In genomic region chr5:143386797-143387621, GRCm38 (mm10) we compare ENCODE assay signal across 8 mouse cellular contexts. TPM values are rescaled to one million over a fixed set of nuclear protein-coding genes. Genes with fewer than 3 reads are reported as not detected.
A peak's percentile ranks its signal among the peaks of the same experiment; 100 is the strongest.
DNase-seq lines count a peak whose midpoint lies in the region; ATAC-seq and TF ChIP-seq lines count a peak whose summit lies in the region.

No protein-coding gene starts in this region.

- H3K4me3 ChIP-seq in intestine, embryonic 15.5 days (replicated peaks) = peak overlapping the region; percentile 35
- H3K4me3 ChIP-seq in lung, postnatal 0 days (ENCODE audit: low read depth, low read length) = peak overlapping the region; percentile 26
- peak overlapping the region; percentile 44 for H3K4me3 ChIP-seq in stomach, embryonic 16.5 days (replicated peaks; ENCODE audit: low read length)

- no peak overlapping the region for H3K27ac ChIP-seq in intestine, embryonic 15.5 days
- no peak overlapping the region for H3K27ac ChIP-seq in lung, postnatal 0 days (ENCODE audit: low read length)
- no peak overlapping the region for H3K27ac ChIP-seq in stomach, embryonic 16.5 days (ENCODE audit: low read length)

- no peak for TF ChIP-seq EP300 in lung, postnatal 0 days (IDR thresholded peaks at IDR 0.05)

- H3K9ac ChIP-seq in intestine, embryonic 15.5 days = peak overlapping the region; percentile 17; the same call in 1 of the 2 replicates
- H3K9ac ChIP-seq in lung, postnatal 0 days (replicated peaks; ENCODE audit: low read depth) = no peak overlapping the region
- H3K9ac ChIP-seq in stomach, embryonic 16.5 days (ENCODE audit: low read length) = peak overlapping the region; percentile 58

- H3K27me3 ChIP-seq in intestine, embryonic 15.5 days (replicated peaks) = peaks cover 13% of the 10 kb centered on the region
- H3K27me3 ChIP-seq in lung, postnatal 0 days (replicated peaks; ENCODE audit: insufficient read depth, low read length) = no peaks in the 10 kb centered on the region
- peaks cover 12% of the 10 kb centered on the region for H3K27me3 ChIP-seq in stomach, embryonic 16.5 days (ENCODE audit: control insufficient read depth, insufficient read depth, low read length)

- H3K36me3 ChIP-seq in intestine, embryonic 15.5 days = no peaks in the 10 kb centered on the region
- H3K36me3 ChIP-seq in lung, postnatal 0 days (ENCODE audit: insufficient read depth, low read length) = no peaks in the 10 kb centered on the region
- H3K36me3 ChIP-seq in stomach, embryonic 16.5 days (ENCODE audit: control insufficient read depth, insufficient read depth, low read length) = no peaks in the 10 kb centered on the region

- ATAC-seq in intestine, embryonic 15.5 days = peak; percentile 96
- peak; percentile 90 for ATAC-seq in lung, postnatal 0 days
- peak; percentile 89 for ATAC-seq in stomach, embryonic 16.5 days (ENCODE audit: insufficient read depth, low FRiP score)

- peak; percentile 13 to 29 for DNase-seq in lung, adult 18-20 months
- no peak for DNase-seq in lung, postnatal 25 days (ENCODE audit: low spot score)
- DNase-seq in embryo, embryonic 9.5 days (ENCODE audit: extremely low spot score) = peak; percentile 49
- peak; percentile 49 for DNase-seq in lung, postnatal 0 days (ENCODE audit: low spot score)
- DNase-seq in layer of hippocampus, postnatal 36 days = no peak
- no peak for DNase-seq in frontal cortex, adult 2 months (ENCODE audit: extremely low spot score in 1 of 2, low spot score in 1 of 2)

- TF ChIP-seq CTCF in lung, postnatal 0 days (IDR thresholded peaks at IDR 0.05) = 0 out of 2 replicates have a peak, but pooled peaks have one; percentile 25

- WGBS in intestine, embryonic 15.5 days = 9% methylated on average over 39 of the region's 39 CpGs
- 9% methylated on average over 38 of the region's 39 CpGs for WGBS in lung, postnatal 0 days
- 7% methylated on average over 39 of the region's 39 CpGs for WGBS in stomach, embryonic 16.5 days

- H3K4me2 ChIP-seq in intestine, embryonic 15.5 days (replicated peaks) = peak overlapping the region; percentile 84
- H3K4me2 ChIP-seq in lung, postnatal 0 days (replicated peaks; ENCODE audit: low read depth, low read length) = peak overlapping the region; percentile 54
- H3K4me2 ChIP-seq in stomach, embryonic 16.5 days (ENCODE audit: low read depth, low read length) = peak overlapping the region; percentile 78

- peaks cover 10% of the 10 kb centered on the region for H3K4me1 ChIP-seq in intestine, embryonic 15.5 days (replicated peaks)
- no peaks in the 10 kb centered on the region for H3K4me1 ChIP-seq in lung, postnatal 0 days (ENCODE audit: insufficient read depth, low read depth, low read length)
- peaks cover 10% of the 10 kb centered on the region; the same call in 1 of the 2 replicates for H3K4me1 ChIP-seq in stomach, embryonic 16.5 days (ENCODE audit: control insufficient read depth, insufficient read depth, low read length)

- no peaks in the 10 kb centered on the region for H3K9me3 ChIP-seq in intestine, embryonic 15.5 days
- H3K9me3 ChIP-seq in lung, postnatal 0 days (ENCODE audit: low read length) = no peaks in the 10 kb centered on the region
- no peaks in the 10 kb centered on the region for H3K9me3 ChIP-seq in stomach, embryonic 16.5 days (replicated peaks; ENCODE audit: control insufficient read depth, low read length)

RNA-seq across cellular contexts. Expression of gene Kdelr2, which starts 16.6 kb away (rescaled TPM):
- polyA plus RNA-seq in intestine, embryonic 15.5 days (2015; fragmentation: Nextera tagmentation; extraction: Ambion mirVana) = 339 and 371 TPM in 2 replicates
- polyA plus RNA-seq in lung, postnatal 0 days (2015; fragmentation: Nextera tagmentation; extraction: Ambion mirVana) = 233 and 242 TPM in 2 replicates
- polyA plus RNA-seq in stomach, embryonic 16.5 days (2015; fragmentation: Nextera tagmentation; extraction: Ambion mirVana) = 364 and 376 TPM in 2 replicates
- total RNA-seq in layer of hippocampus, postnatal 36 days (2021) = 10 to 100 TPM; 32.8 to 35.9 TPM
- 28.1 and 30.1 TPM in 2 replicates for polyA plus RNA-seq in frontal cortex, adult 2 months (2012; rRNA removed)

RNA-seq across cellular contexts. Expression of gene Grid2ip, which starts 29.9 kb away (rescaled TPM):
- polyA plus RNA-seq in intestine, embryonic 15.5 days (2015; fragmentation: Nextera tagmentation; extraction: Ambion mirVana) = 0.11 and 0.15 TPM in 2 replicates
- not detected in 2 replicates for polyA plus RNA-seq in lung, postnatal 0 days (2015; fragmentation: Nextera tagmentation; extraction: Ambion mirVana)
- polyA plus RNA-seq in stomach, embryonic 16.5 days (2015; fragmentation: Nextera tagmentation; extraction: Ambion mirVana) = 2.9 and 4.5 TPM in 2 replicates
- total RNA-seq in layer of hippocampus, postnatal 36 days (2021) = 1 to 10 TPM; 1.6 to 1.8 TPM
- 6.2 and 7.5 TPM in 2 replicates for polyA plus RNA-seq in frontal cortex, adult 2 months (2012; rRNA removed)

RNA-seq across cellular contexts. Expression of gene Zdhhc4, which starts 58.0 kb away (rescaled TPM):
- polyA plus RNA-seq in intestine, embryonic 15.5 days (2015; fragmentation: Nextera tagmentation; extraction: Ambion mirVana) = 63.8 and 64.9 TPM in 2 replicates
- 72.1 and 87.5 TPM in 2 replicates for polyA plus RNA-seq in lung, postnatal 0 days (2015; fragmentation: Nextera tagmentation; extraction: Ambion mirVana)
- 63.6 and 71.9 TPM in 2 replicates for polyA plus RNA-seq in stomach, embryonic 16.5 days (2015; fragmentation: Nextera tagmentation; extraction: Ambion mirVana)
- 10 to 100 TPM; 49.0 to 49.2 TPM for total RNA-seq in layer of hippocampus, postnatal 36 days (2021)
- 68.2 and 75.4 TPM in 2 replicates for polyA plus RNA-seq in frontal cortex, adult 2 months (2012; rRNA removed)

Comparison
In these comparisons a context has a peak if more than half of its experiments do, and no peak if none do; other contexts are left out.
1. DNase-seq: peak in lung, adult 18-20 months (2 of 2), embryo, embryonic 9.5 days (single experiment) and lung, postnatal 0 days (single experiment); none in lung, postnatal 25 days (single experiment), layer of hippocampus, postnatal 36 days (0 of 2) and frontal cortex, adult 2 months (0 of 2).
2. Peak in every context shown above with its lines, with median percentiles within 50 percentile points of each other: ATAC-seq, H3K4me2 ChIP-seq and H3K4me3 ChIP-seq.